Mouse (Mus musculus) G1E (cell line): ENCODE data around the gene Pard6b. TPM values are rescaled to one million over a fixed set of nuclear protein-coding genes. Genes with fewer than 3 reads are reported as not detected.

Source experiments
- ATAC-seq: 2 replicates; pipeline ENCODE4 v1.8.0; 2016; ENCODE audit warnings: mild to moderate bottlenecking; ENCODE audit not compliant: insufficient number of reproducible peaks, poor library complexity, low FRiP score, severe bottlenecking; ENCODE audit errors: extremely low read depth
- DNase-seq: peaks from one replicate; pipeline ENCODE4 v3.0.0; 2012; ENCODE audit warnings: low spot score
- H3K27me3 ChIP-seq: 2 replicates; pipeline ENCODE4 v1.6.1; 2012; ENCODE audit warnings: mild to moderate bottlenecking, low read length, inconsistent platforms; ENCODE audit not compliant: insufficient read depth
- H3K36me3 ChIP-seq: replicated peaks from 2 replicates; pipeline ENCODE3; 2012; ENCODE audit warnings: mild to moderate bottlenecking, inconsistent platforms
- H3K4me1 ChIP-seq: 2 replicates; pipeline ENCODE4 v1.6.1; 2012; ENCODE audit warnings: low read depth, low read length, inconsistent platforms, mixed read lengths; ENCODE audit not compliant: insufficient read depth
- H3K4me3 ChIP-seq: 2 replicates; pipeline ENCODE4 v1.5.1; 2012; ENCODE audit warnings: low read depth, mild to moderate bottlenecking, inconsistent platforms, low read length, moderate library complexity, mixed read lengths
- H3K9me3 ChIP-seq: replicated peaks from 2 replicates; pipeline ENCODE4 v1.6.1; 2012; ENCODE audit warnings: inconsistent platforms
- CTCF ChIP-seq: IDR thresholded peaks from 2 replicates; pipeline ENCODE4 v1.5.1; 2012; ENCODE audit warnings: low read depth, low read length, inconsistent platforms, mixed read lengths
- GATA1 ChIP-seq: IDR thresholded peaks from 2 replicates; pipeline ENCODE4 v1.6.1; 2012; ENCODE audit warnings: borderline replicate concordance, low read length, inconsistent platforms, mixed read lengths
- GATA2 ChIP-seq: IDR thresholded peaks from 2 replicates; pipeline ENCODE4 v1.6.1; 2012; ENCODE audit warnings: low read depth, low read length, inconsistent platforms, borderline replicate concordance
- POLR2AphosphoS5 ChIP-seq: IDR thresholded peaks from 2 replicates; pipeline ENCODE4 v1.6.1; 2012; ENCODE audit warnings: low read depth, low read length, inconsistent platforms; ENCODE audit not compliant: insufficient replicate concordance
- TAL1 ChIP-seq: conservative IDR thresholded peaks from 2 replicates; pipeline ENCODE4 v1.6.1; 2012; ENCODE audit warnings: low read depth, low read length, inconsistent platforms, mixed read lengths
- polyA plus RNA-seq: library from polyadenylated mRNA; stranded (reverse); fragments of >175 nt; gene quantifications from 2 replicates; pipeline ENCODE4 v1.2.3, GENCODE M21; 2012
- total RNA-seq, 2 experiments: library from RNA; stranded (forward) in 1 of 2; stranded (reverse) in 1 of 2; fragments of 200-1000 nt in 1 of 2; fragments of >200 nt in 1 of 2; fragmentation: Nextera tagmentation in 1 of 2; gene quantifications; 2 replicates each; pipeline ENCODE4 v1.2.3; 2014 to 2017

Pard6b gene
- total RNA-seq (2014; fragmentation: Nextera tagmentation) = 3.1 and 4.8 TPM in 2 replicates
- total RNA-seq (2017) = 5.3 and 5.5 TPM in 2 replicates
- 4.7 and 4.8 TPM in 2 replicates for polyA plus RNA-seq

DNA sequence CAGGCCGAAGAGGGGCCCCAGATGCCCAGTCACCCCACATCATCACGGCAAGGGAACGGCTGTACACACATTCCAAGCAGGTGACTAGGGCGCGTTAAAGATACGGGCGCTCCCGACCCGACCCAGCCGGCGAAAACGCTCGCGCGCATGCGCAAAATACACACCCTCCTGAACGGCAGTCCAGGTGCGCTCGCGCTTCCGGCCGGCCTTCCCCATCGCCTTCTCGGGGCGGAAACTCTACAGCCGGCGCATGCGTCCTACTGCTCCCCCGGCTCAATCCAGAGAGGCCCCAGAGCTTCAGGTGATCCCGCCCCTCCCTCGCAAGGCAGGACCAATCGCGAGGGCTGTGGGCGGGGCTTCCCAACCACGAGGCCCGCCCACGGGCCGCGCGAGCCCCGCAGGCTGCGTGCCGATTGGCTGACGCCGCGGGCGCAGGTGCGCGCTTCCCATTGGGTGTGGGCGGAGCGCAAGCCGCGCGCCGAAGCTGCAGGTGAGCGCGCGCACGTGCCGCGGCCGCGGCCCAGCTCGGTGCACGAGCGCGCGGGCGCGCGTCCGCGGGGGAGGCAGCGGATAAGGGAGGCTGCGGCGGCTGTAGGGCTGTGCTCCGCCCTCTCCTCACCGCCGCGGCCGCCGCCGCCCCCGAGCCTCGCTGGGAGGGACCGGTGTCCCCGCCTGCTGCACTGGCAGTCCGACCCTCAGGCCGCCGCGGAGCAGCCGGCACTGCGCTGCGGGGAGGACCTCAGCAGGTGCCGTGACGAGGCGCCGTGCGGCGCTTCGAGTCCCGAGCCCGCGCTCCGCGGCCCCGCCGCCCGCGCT lies at the start of gene Pard6b:
Gene Pard6b (plus strand): TSS at position 574 of the 816 bp plus-strand sequence.
- TF ChIP-seq TAL1 (no peak), CTCF (no peak), GATA1 (no peak), POLR2AphosphoS5 (no peak)
- DNase-seq (peak; percentile 100), ATAC-seq (peak; percentile 92)
- peaks cover 19% of the 10 kb centered on the region for H3K27me3 ChIP-seq
- H3K4me3 ChIP-seq = peak within 1 kb of the TSS; percentile 89
- peaks cover 22% of the 10 kb centered on the region for H3K36me3 ChIP-seq
- peaks cover 46% of the 10 kb centered on the region for H3K4me1 ChIP-seq
- H3K9me3 ChIP-seq = no peaks in the 10 kb centered on the region

DNA sequence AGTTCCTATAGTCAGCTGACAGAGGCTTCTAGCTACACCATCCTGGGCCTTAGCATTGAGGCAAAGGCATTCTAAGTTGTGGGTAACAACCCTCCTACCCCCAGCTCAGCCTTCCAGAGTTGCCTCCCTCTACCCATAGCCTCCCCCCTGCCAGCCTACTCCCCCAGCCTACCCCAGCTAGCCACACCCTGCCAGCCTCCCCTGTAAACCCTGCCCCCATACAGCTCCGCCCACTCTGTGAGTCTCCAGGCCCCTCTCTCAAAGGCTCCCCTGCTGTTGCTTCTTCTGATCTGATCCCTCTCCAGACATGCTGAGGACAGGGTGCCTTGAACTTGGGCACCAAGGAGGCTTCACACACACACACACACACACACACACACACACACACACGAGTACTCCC lies 49.0 kb upstream of the Pard6b start:
- Histone ChIP-seq H3K4me1 (peaks cover 7% of the 10 kb centered on the region), H3K4me3 (no peak overlapping the region), H3K9me3 (peaks cover 8% of the 10 kb centered on the region), H3K36me3 (no peaks in the 10 kb centered on the region), H3K27me3 (no peaks in the 10 kb centered on the region; the same call in 1 of the 2 replicates)
- no peak for DNase-seq
- TF ChIP-seq POLR2AphosphoS5 = no peak
- TF ChIP-seq GATA2 = no peak
- no peak for TF ChIP-seq GATA1
- TF ChIP-seq CTCF = no peak
- no peak for TF ChIP-seq TAL1
- no peak for ATAC-seq

DNA sequence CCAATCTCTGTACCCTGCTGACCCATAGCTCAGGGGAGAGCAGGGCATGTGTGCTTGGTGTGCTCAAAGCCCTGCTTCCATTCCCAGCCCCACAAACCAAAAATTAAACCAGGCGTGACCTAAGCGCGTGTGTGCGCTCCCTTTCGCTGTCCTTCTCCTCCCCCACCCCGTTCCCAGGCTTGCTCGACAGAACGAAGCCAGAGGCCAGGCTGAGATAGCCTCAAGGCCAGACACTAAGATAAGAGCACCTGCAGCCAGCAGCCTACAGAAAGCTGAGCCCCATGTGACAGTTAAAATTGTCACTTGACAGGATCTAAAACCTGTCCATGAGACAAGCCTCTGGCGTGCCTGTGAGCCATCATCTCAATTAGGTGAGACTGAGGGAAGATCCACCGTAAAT lies 46.9 kb upstream of the Pard6b start:
- H3K4me1 ChIP-seq = peaks cover 7% of the 10 kb centered on the region
- DNase-seq (no peak), ATAC-seq (peak; percentile 73)

GRCm38 (mm10) chr2:168035907-168036306 lies 44.9 kb upstream of the Pard6b start:
- TF ChIP-seq CTCF (no peak), GATA1 (no peak), GATA2 (no peak), POLR2AphosphoS5 (no peak), TAL1 (no peak)
- Histone ChIP-seq H3K4me3 (no peak overlapping the region), H3K36me3 (no peaks in the 10 kb centered on the region), H3K27me3 (peaks cover 2% of the 10 kb centered on the region), H3K9me3 (no peaks in the 10 kb centered on the region), H3K4me1 (peaks cover 7% of the 10 kb centered on the region)
- DNase-seq (no peak), ATAC-seq (no peak)

More for the DNA sequence above, 46.9 kb upstream of the Pard6b start:
- TF ChIP-seq GATA1 (no peak), GATA2 (no peak), TAL1 (no peak), CTCF (no peak), POLR2AphosphoS5 (no peak)
- Histone ChIP-seq H3K9me3 (peaks cover 2% of the 10 kb centered on the region), H3K27me3 (peaks cover 2% of the 10 kb centered on the region), H3K4me3 (no peak overlapping the region), H3K36me3 (no peaks in the 10 kb centered on the region)

DNA sequence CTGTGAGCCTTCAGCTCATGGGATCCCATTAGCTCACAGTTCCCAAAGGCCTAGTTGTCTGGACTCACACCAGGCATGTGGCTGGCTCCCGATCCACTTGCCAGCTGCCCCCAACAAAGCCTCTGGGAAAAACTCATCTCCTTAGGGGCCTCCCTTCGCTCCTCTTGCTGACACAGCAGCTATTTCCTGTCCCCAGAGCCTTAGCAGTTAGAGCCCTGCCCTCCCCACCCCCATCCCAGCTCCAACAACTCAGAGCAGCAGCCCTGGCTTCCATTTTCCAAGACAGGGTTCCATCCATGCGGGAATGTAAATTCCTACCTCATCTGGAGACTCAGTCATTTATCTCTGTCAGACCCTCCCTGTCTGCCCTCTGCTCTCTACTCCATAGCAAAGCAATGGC lies 43.7 kb upstream of the Pard6b start:
- peaks cover 2% of the 10 kb centered on the region; the same call in 1 of the 2 replicates for H3K4me1 ChIP-seq
- no peak for TF ChIP-seq GATA2
- TF ChIP-seq GATA1 = no peak
- no peak for TF ChIP-seq TAL1
- TF ChIP-seq POLR2AphosphoS5 = no peak
- no peak for TF ChIP-seq CTCF
- DNase-seq = no peak

GRCm38 (mm10) chr2:168040751-168041150 lies 40.1 kb upstream of the Pard6b start:
- Histone ChIP-seq H3K4me1 (no peaks in the 10 kb centered on the region), H3K36me3 (no peaks in the 10 kb centered on the region)
- ATAC-seq = no peak

More for the DNA sequence above, 43.7 kb upstream of the Pard6b start:
- H3K9me3 ChIP-seq = no peaks in the 10 kb centered on the region
- no peaks in the 10 kb centered on the region for H3K36me3 ChIP-seq
- ATAC-seq = no peak
- no peak overlapping the region for H3K4me3 ChIP-seq
- H3K27me3 ChIP-seq = peaks cover 2% of the 10 kb centered on the region

More at GRCm38 (mm10) chr2:168040751-168041150, 40.1 kb upstream of the Pard6b start:
- Histone ChIP-seq H3K4me3 (no peak overlapping the region), H3K27me3 (peaks cover 2% of the 10 kb centered on the region), H3K9me3 (no peaks in the 10 kb centered on the region)
- TF ChIP-seq TAL1 (no peak), POLR2AphosphoS5 (no peak)
- no peak for DNase-seq
